Mouse (Mus musculus) cortical plate, adult 2 months (tissue): ENCODE measurements at regions not wholly inside any gene's neighbourhood (a gene's known extent, or its start where the extent isn't known, plus 50 kb on each side); places are given as distances from the start of the nearest gene placed in this dataset.

Experiments
- CTCF ChIP-seq: fragments of 200-500 bp; IDR thresholded peaks from 2 replicates; pipeline ENCODE4 v1.5.1; 2011; ENCODE audit warnings: mild to moderate bottlenecking, control low read depth, low read length; ENCODE audit not compliant: insufficient read depth; ENCODE audit errors: extremely low read depth
- POLR2A ChIP-seq: fragments of 200-500 bp; IDR thresholded peaks from 2 replicates; pipeline ENCODE4 v1.6.1; 2011; ENCODE audit warnings: mild to moderate bottlenecking, low read length, control low read depth; ENCODE audit not compliant: insufficient read depth; ENCODE audit errors: extremely low read depth

GRCm38 (mm10) chr14:123037444-123037843 lies 53.6 kb upstream of the Tmtc4 start:
- TF ChIP-seq POLR2A = no peak
- no peak for TF ChIP-seq CTCF
